Mouse (Mus musculus): ENCODE results near the gene Zfp72. TPM values are rescaled to one million over a fixed set of nuclear protein-coding genes. Genes with fewer than 3 reads are reported as not detected.

Gene Zfp72
- polyA plus RNA-seq, 1 experiment from 2014 or later, result 6.6 TPM

DNA sequence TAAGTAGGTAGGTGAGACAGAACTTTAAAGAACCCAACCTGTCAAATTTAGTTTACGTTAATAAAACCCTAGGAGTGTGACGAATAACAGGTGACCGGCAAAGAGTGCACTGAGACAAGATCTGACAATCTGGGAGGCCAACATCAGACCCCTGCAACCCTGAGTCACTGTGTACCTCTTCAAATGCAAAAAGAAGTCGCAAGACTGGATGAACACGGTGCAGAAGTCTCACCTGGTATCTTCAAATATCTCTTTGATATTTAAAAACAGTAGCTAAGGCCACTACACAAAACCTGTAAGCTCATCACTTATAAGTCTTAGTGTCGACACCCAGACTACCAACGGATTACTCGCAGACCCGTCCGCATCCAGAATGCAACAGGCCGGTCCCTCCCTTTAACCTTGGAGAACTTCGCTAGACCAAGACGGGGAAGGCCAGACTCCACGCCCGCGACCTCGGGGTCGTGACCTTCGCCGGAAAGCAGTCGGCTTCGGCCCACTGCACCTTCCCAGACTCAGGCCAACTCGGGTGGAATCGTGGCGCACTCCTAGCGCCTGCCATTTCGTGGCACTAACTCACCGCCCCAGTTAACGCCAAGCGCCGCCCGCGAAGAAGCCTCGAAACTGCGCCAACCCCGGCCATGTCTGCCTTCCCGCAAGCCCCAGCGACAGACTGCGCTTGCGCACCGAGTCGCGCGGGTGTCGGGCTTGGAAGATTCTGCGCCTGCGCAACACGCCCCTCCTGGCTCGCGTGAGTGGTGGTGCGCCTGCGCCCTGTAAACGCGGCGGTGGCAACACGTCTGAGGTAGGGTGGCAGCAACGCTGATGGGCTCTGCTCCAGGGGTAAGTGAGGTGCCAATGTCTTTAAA is 40.8 kb downstream of the Zfp72 start, which contains the start of the genes Sdha and Ccdc127:
Gene Sdha (minus strand): TSS at position 715 of the 869 bp plus-strand sequence.
Gene Ccdc127 (plus strand): TSS at position 744 of the 869 bp plus-strand sequence.
- H3K27ac ChIP-seq, result peak within 1 kb of the TSS; percentile 93
- 0 out of 2 replicates have a peak, but pooled peaks cover 12% of the 10 kb centered on the region for H3K36me3 ChIP-seq (ENCODE audit: insufficient read depth, low read length)
- H3K9ac ChIP-seq (ENCODE audit: low read depth, low read length), result peak within 1 kb of the TSS; percentile 90
- DNase-seq (ENCODE audit: low spot score) (peak; percentile 97), ATAC-seq (replicated peaks; ENCODE audit: low FRiP score, low read depth) (peak; percentile 98)
- under 1% methylated on average over 57 of the region's 57 CpGs for WGBS
- peak within 1 kb of the TSS; percentile 75 for H3K4me3 ChIP-seq (replicated peaks; ENCODE audit: low read depth, low read length)
- H3K27me3 ChIP-seq (ENCODE audit: insufficient read depth, low read length), result no peaks in the 10 kb centered on the region
- peaks cover 8% of the 10 kb centered on the region for H3K4me1 ChIP-seq (replicated peaks; ENCODE audit: insufficient read depth, low read length)
- peak within 1 kb of the TSS; percentile 62 for H3K4me2 ChIP-seq (ENCODE audit: low read length)
- H3K9me3 ChIP-seq (replicated peaks; ENCODE audit: low read length), result no peaks in the 10 kb centered on the region
- TF ChIP-seq CTCF (IDR thresholded peaks at IDR 0.05; ENCODE audit: low read depth), result peak; percentile 21; the same call in 1 of the 2 replicates

DNA sequence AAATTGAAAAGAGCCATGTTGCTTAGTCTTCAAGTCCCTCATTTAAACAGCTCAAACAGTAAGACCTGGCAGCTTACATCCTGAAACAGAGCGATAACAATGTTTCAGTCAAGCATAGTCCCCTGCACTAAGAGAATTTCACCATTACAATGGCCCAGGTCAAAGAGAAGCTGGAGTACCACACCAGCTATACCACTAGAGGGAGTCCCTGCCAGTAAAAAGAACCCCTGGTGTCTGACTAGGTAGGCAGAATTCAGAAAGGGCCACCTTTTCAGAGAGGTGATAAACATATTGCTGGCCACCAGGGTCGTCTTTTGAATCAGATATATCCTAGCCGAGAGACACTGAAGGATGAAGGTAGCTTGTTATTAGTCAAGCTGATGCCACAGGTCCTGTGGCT is 49.6 kb downstream of the Zfp72 start:
- no peak overlapping the region for H3K9ac ChIP-seq (ENCODE audit: low read depth, low read length)
- no peaks in the 10 kb centered on the region for H3K9me3 ChIP-seq (replicated peaks; ENCODE audit: low read length)
- peak; percentile 72; the same call in 1 of the 2 replicates for ATAC-seq (replicated peaks; ENCODE audit: low FRiP score, low read depth)
- no peaks in the 10 kb centered on the region for H3K4me1 ChIP-seq (replicated peaks; ENCODE audit: insufficient read depth, low read length)
- WGBS, result 48% methylated on average over 3 of the region's 3 CpGs
- H3K4me3 ChIP-seq (replicated peaks; ENCODE audit: low read depth, low read length), result no peak overlapping the region
- peak; percentile 83 for TF ChIP-seq CTCF (IDR thresholded peaks at IDR 0.05; ENCODE audit: low read depth)
- peak; percentile 87 for DNase-seq (ENCODE audit: low spot score)
- H3K4me2 ChIP-seq (ENCODE audit: low read length), result no peak overlapping the region
- H3K36me3 ChIP-seq (ENCODE audit: insufficient read depth, low read length), result peaks cover 27% of the 10 kb centered on the region
- H3K27me3 ChIP-seq (ENCODE audit: insufficient read depth, low read length), result no peaks in the 10 kb centered on the region
- H3K27ac ChIP-seq, result no peak overlapping the region

DNA sequence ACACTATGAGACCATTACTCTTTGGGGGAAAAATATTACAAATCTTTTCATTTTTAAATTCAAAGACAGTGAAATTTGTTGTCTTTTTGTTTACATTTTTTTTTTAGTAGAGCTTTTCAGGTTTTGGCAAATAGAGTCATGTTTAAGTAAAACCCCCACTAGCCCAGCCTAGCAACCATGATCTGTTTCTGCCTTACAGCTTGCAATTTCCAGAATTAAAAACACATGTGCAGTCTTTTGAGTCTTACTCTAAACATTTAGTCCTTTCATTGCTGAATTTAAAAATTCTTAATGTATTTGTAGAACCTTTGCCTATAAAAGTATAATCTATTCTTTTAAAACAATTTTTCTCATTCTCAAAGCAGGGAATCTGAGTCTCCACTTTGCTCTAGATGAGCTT is 61.3 kb downstream of the Zfp72 start:
- H3K4me3 ChIP-seq (replicated peaks; ENCODE audit: low read depth, low read length), result no peak overlapping the region
- H3K4me1 ChIP-seq (replicated peaks; ENCODE audit: insufficient read depth, low read length), result no peaks in the 10 kb centered on the region
- no peaks in the 10 kb centered on the region for H3K27me3 ChIP-seq (ENCODE audit: insufficient read depth, low read length)
- H3K36me3 ChIP-seq (ENCODE audit: insufficient read depth, low read length), result peaks cover 62% of the 10 kb centered on the region
- H3K9ac ChIP-seq (ENCODE audit: low read depth, low read length), result no peak overlapping the region
- no peak overlapping the region for H3K27ac ChIP-seq
- DNase-seq (ENCODE audit: low spot score) (no peak), ATAC-seq (replicated peaks; ENCODE audit: low FRiP score, low read depth) (no peak)
- H3K4me2 ChIP-seq (ENCODE audit: low read length), result no peak overlapping the region
- TF ChIP-seq CTCF (IDR thresholded peaks at IDR 0.05; ENCODE audit: low read depth), result no peak
- no peaks in the 10 kb centered on the region for H3K9me3 ChIP-seq (replicated peaks; ENCODE audit: low read length)

MicroRNA genes within 50 kb of the gene (microRNA counts, 519-probe panel; counts per million panel counts)
- 330 counts per million, percentile 68 among the panel's probes with 10 or more counts for microRNA mmu-miR-692

Small RNAs within 50 kb of the gene (microRNA-seq; reads per million reads assigned to microRNA genes)
- not detected for gene Mir692-3

Other genes starting within 250 kb of the Zfp72 start
- 59.2 and 61.2 TPM in 2 replicates for gene Exoc3, start 182.1 kb downstream of the Zfp72 start, polyA plus RNA-seq (2015; fragmentation: Nextera tagmentation; extraction: Ambion mirVana)
- 0.45 and 0.46 TPM in 2 replicates for gene Ahrr, start 98.5 kb downstream of the Zfp72 start, polyA plus RNA-seq (2015; fragmentation: Nextera tagmentation; extraction: Ambion mirVana)
- gene Pdcd6, start 73.3 kb downstream of the Zfp72 start, polyA plus RNA-seq (2015; fragmentation: Nextera tagmentation; extraction: Ambion mirVana), result 183 and 186 TPM in 2 replicates
- 305 and 346 TPM in 2 replicates for gene Sdha, start 40.6 kb downstream of the Zfp72 start, polyA plus RNA-seq (2015; fragmentation: Nextera tagmentation; extraction: Ambion mirVana)
- 42.7 and 44.1 TPM in 2 replicates for gene Ccdc127, start 40.5 kb downstream of the Zfp72 start, polyA plus RNA-seq (2015; fragmentation: Nextera tagmentation; extraction: Ambion mirVana)
- gene Lrrc14b, start 26.8 kb downstream of the Zfp72 start, polyA plus RNA-seq (2015; fragmentation: Nextera tagmentation; extraction: Ambion mirVana), result not detected in 2 replicates
- gene Ftl1-ps1, start 8.9 kb upstream of the Zfp72 start, polyA plus RNA-seq (2015; fragmentation: Nextera tagmentation; extraction: Ambion mirVana), result 185 and 186 TPM in 2 replicates
- gene Zfp825, start 103.2 kb upstream of the Zfp72 start, polyA plus RNA-seq (2015; fragmentation: Nextera tagmentation; extraction: Ambion mirVana), result 18.7 and 21.6 TPM in 2 replicates
- gene Erap1, start 248.7 kb upstream of the Zfp72 start, polyA plus RNA-seq (2015; fragmentation: Nextera tagmentation; extraction: Ambion mirVana), result 28.0 and 29.7 TPM in 2 replicates